Mouse (Mus musculus) myocyte (in vitro differentiated cells): Measurements from ENCODE around the gene Neurog2. TPM values are rescaled to one million over a fixed set of nuclear protein-coding genes. Genes with fewer than 3 reads are reported as not detected.

Experiments used
- H3K27me3 ChIP-seq: one replicate; pipeline ENCODE4 v1.6.1; 2011; ENCODE audit not compliant: control insufficient read depth, insufficient read depth, insufficient read length
- H3K36me3 ChIP-seq: one replicate; pipeline ENCODE4 v1.6.1; 2011; ENCODE audit not compliant: control insufficient read depth, insufficient read depth
- H3K4me2 ChIP-seq: one replicate; pipeline ENCODE4 v1.6.1; 2011; ENCODE audit warnings: low read depth, control low read depth
- H3K4me3 ChIP-seq: one replicate; pipeline ENCODE4 v1.5.1; 2011; ENCODE audit warnings: mild to moderate bottlenecking, control low read depth, moderate library complexity
- H3K79me2 ChIP-seq: one replicate; pipeline ENCODE4 v1.6.1; 2011; ENCODE audit not compliant: control insufficient read depth, insufficient read depth
- H3ac ChIP-seq: one replicate; pipeline ENCODE4 v1.6.1; 2011; ENCODE audit not compliant: control insufficient read depth, insufficient read length
- CEBPB ChIP-seq: IDR thresholded peaks from 2 replicates; pipeline ENCODE4 v1.6.1; 2011; ENCODE audit warnings: mild to moderate bottlenecking, moderate library complexity; ENCODE audit not compliant: poor library complexity, insufficient read depth, severe bottlenecking
- E2F4 ChIP-seq: IDR thresholded peaks from one replicate; pipeline ENCODE4 v1.6.1; 2011; ENCODE audit warnings: mild to moderate bottlenecking, control low read depth, moderate library complexity; ENCODE audit not compliant: insufficient read depth
- MAX ChIP-seq: IDR thresholded peaks from one replicate; pipeline ENCODE4 v1.6.1; 2011; ENCODE audit warnings: low read depth, mild to moderate bottlenecking, control low read depth
- MYOD1 ChIP-seq, 3 experiments: IDR thresholded peaks; one replicate each; pipeline ENCODE4 v1.6.1; 2011; ENCODE audit warnings: control low read depth in 2 of 3, low read depth in 2 of 3, mild to moderate bottlenecking in 2 of 3, moderate library complexity in 1 of 3; ENCODE audit not compliant: insufficient read length in 2 of 3, control insufficient read depth in 1 of 3
- MYOG ChIP-seq, 3 experiments: IDR thresholded peaks; one replicate each; pipeline ENCODE4 v1.6.1; 2011; ENCODE audit warnings: control low read depth in 2 of 3, low read depth in 2 of 3, mild to moderate bottlenecking in 2 of 3; ENCODE audit not compliant: insufficient read length in 2 of 3, control insufficient read depth in 1 of 3, insufficient read depth in 1 of 3
- POLR2A ChIP-seq: IDR thresholded peaks from one replicate; pipeline ENCODE4 v1.6.1; 2011; ENCODE audit warnings: low read depth, mild to moderate bottlenecking, control low read depth, moderate library complexity; ENCODE audit not compliant: insufficient read length
- POLR2AphosphoS2 ChIP-seq: IDR thresholded peaks from one replicate; pipeline ENCODE4 v1.6.1; 2011; ENCODE audit warnings: low read depth, control low read depth; ENCODE audit not compliant: insufficient read length
- REST ChIP-seq: IDR thresholded peaks from one replicate; pipeline ENCODE4 v1.6.1; 2011; ENCODE audit warnings: mild to moderate bottlenecking, control low read depth, moderate library complexity; ENCODE audit not compliant: insufficient read depth, insufficient read length
- SRF ChIP-seq: IDR thresholded peaks from one replicate; pipeline ENCODE4 v1.6.1; 2011; ENCODE audit warnings: low read depth; ENCODE audit not compliant: control insufficient read depth, insufficient read length
- TCF12 ChIP-seq: IDR thresholded peaks from one replicate; pipeline ENCODE4 v1.6.1; 2011; ENCODE audit warnings: mild to moderate bottlenecking, control low read depth; ENCODE audit not compliant: poor library complexity, insufficient read depth, severe bottlenecking
- TCF3 ChIP-seq: IDR thresholded peaks from one replicate; pipeline ENCODE4 v1.6.1; 2011; ENCODE audit warnings: low read depth, control low read depth; ENCODE audit not compliant: insufficient read length
- USF1 ChIP-seq: IDR thresholded peaks from one replicate; pipeline ENCODE4 v1.6.1; 2011; ENCODE audit warnings: low read depth, mild to moderate bottlenecking, control low read depth, moderate library complexity
- polyA plus RNA-seq: library from polyadenylated mRNA; unstranded; fragments of >200 nt; fragmentation: generic; extraction: Trizol; gene quantifications from one replicate; pipeline ENCODE4 v1.2.1, GENCODE M21; 2012; ENCODE audit warnings: missing spikeins

Gene Neurog2
- not detected for polyA plus RNA-seq

- no peak within 1 kb of the TSS for H3K4me3 ChIP-seq
- no peaks in the 10 kb centered on the region for H3K36me3 ChIP-seq
- H3K27me3 ChIP-seq: peaks cover 53% of the 10 kb centered on the region
- H3ac ChIP-seq: no peak within 1 kb of the TSS
- no peak for TF ChIP-seq E2F4
- TF ChIP-seq MYOD1 (IDR thresholded peaks at IDR 0.05; ENCODE audit: control insufficient read depth in 1 of 3, insufficient read length in 2 of 3, low read depth in 2 of 3): no peak
- TF ChIP-seq USF1: no peak
- TF ChIP-seq TCF12: no peak
- H3K4me2 ChIP-seq: peak within 1 kb of the TSS; percentile 87
- H3K79me2 ChIP-seq: no peaks in the 10 kb centered on the region
Observed at GRCm38 (mm10) chr3:127633080-127634032, at the start of gene Neurog2. TSS of gene Neurog2 (plus strand) at chr3:127633135.

- no peak for TF ChIP-seq REST
- no peak for TF ChIP-seq SRF
- no peak for TF ChIP-seq CEBPB
- no peak for TF ChIP-seq MAX
- TF ChIP-seq POLR2A: no peak
- TF ChIP-seq TCF3: no peak
- no peak for TF ChIP-seq MYOD1 (IDR thresholded peaks at IDR 0.05; ENCODE audit: control insufficient read depth in 1 of 3, insufficient read length in 2 of 3, low read depth in 2 of 3)
- TF ChIP-seq TCF12: no peak
- TF ChIP-seq MYOG (IDR thresholded peaks at IDR 0.05; ENCODE audit: control insufficient read depth in 1 of 3, insufficient read depth in 1 of 3, insufficient read length in 2 of 3, low read depth in 2 of 3): no peak
- TF ChIP-seq E2F4: no peak
- TF ChIP-seq POLR2AphosphoS2: no peak
- no peak for TF ChIP-seq USF1
- H3K4me3 ChIP-seq: no peak overlapping the region
- H3K4me2 ChIP-seq: no peak overlapping the region
- H3K36me3 ChIP-seq: peaks cover 6% of the 10 kb centered on the region
- no peak overlapping the region for H3ac ChIP-seq
- no peaks in the 10 kb centered on the region for H3K79me2 ChIP-seq
- no peaks in the 10 kb centered on the region for H3K27me3 ChIP-seq
Observed at GRCm38 (mm10) chr3:127597136-127597535, 35.8 kb upstream of the Neurog2 start.

GRCm38 (mm10) chr3:127608109-127608508 lies 24.8 kb upstream of the Neurog2 start:
- Histone ChIP-seq H3K4me3 (no peak overlapping the region), H3K79me2 (no peaks in the 10 kb centered on the region), H3K36me3 (peaks cover 2% of the 10 kb centered on the region), H3ac (no peak overlapping the region), H3K4me2 (no peak overlapping the region), H3K27me3 (no peaks in the 10 kb centered on the region)
- TF ChIP-seq USF1: no peak
- no peak for TF ChIP-seq MAX
- TF ChIP-seq CEBPB: no peak
- no peak for TF ChIP-seq POLR2A
- TF ChIP-seq POLR2AphosphoS2: no peak
- no peak for TF ChIP-seq TCF12
- TF ChIP-seq TCF3: no peak
- TF ChIP-seq SRF: no peak
- TF ChIP-seq MYOG (IDR thresholded peaks at IDR 0.05; ENCODE audit: control insufficient read depth in 1 of 3, insufficient read depth in 1 of 3, insufficient read length in 2 of 3, low read depth in 2 of 3): no peak
- TF ChIP-seq REST: no peak
- no peak for TF ChIP-seq E2F4
- no peak for TF ChIP-seq MYOD1 (IDR thresholded peaks at IDR 0.05; ENCODE audit: control insufficient read depth in 1 of 3, insufficient read length in 2 of 3, low read depth in 2 of 3)

- peak overlapping the region; percentile 7 for H3K4me3 ChIP-seq
- H3K27me3 ChIP-seq: peaks cover 29% of the 10 kb centered on the region
- peak in 1 of 3 experiments; percentile 14 for TF ChIP-seq MYOD1 (IDR thresholded peaks at IDR 0.05; ENCODE audit: control insufficient read depth in 1 of 3, insufficient read length in 2 of 3, low read depth in 2 of 3)
- no peak for TF ChIP-seq MYOG (IDR thresholded peaks at IDR 0.05; ENCODE audit: control insufficient read depth in 1 of 3, insufficient read depth in 1 of 3, insufficient read length in 2 of 3, low read depth in 2 of 3)
Observed at GRCm38 (mm10) chr3:127625296-127625695, 7.6 kb upstream of the Neurog2 start.

GRCm38 (mm10) chr3:127625701-127626399 lies 7.1 kb upstream of the Neurog2 start:
- TF ChIP-seq E2F4 (no peak), TCF12 (no peak)
- H3K79me2 ChIP-seq: no peaks in the 10 kb centered on the region
- H3K4me3 ChIP-seq: peak overlapping the region; percentile 7
- H3K36me3 ChIP-seq: no peaks in the 10 kb centered on the region
- peaks cover 31% of the 10 kb centered on the region for H3K27me3 ChIP-seq
- H3K4me2 ChIP-seq: peak overlapping the region; percentile 77
- no peak overlapping the region for H3ac ChIP-seq

More at GRCm38 (mm10) chr3:127625296-127625695, 7.6 kb upstream of the Neurog2 start:
- Histone ChIP-seq H3K36me3 (no peaks in the 10 kb centered on the region), H3ac (no peak overlapping the region), H3K4me2 (peak overlapping the region; percentile 77), H3K79me2 (no peaks in the 10 kb centered on the region)
